Mouse (Mus musculus) forebrain, embryonic 11.5 days (tissue): Measurements from ENCODE around the gene Rpsa. TPM values are rescaled to one million over a fixed set of nuclear protein-coding genes. Genes with fewer than 3 reads are reported as not detected.

Experiments used
- ATAC-seq: fragments of 200-750 bp; cut with Nextera tagmentation; replicated peaks from 2 replicates; pipeline ENCODE4 v1.8.0; 2017; ENCODE audit warnings: moderate TSS enrichment; ENCODE audit not compliant: low FRiP score
- DNase-seq: peaks from one replicate; pipeline ENCODE4 v3.0.0-alpha.2; 2017; ENCODE audit warnings: low spot score
- H3K27ac ChIP-seq: fragments of 300-500 bp; sonication (generic); 2 replicates; pipeline ENCODE4 v1.5.1; 2014; ENCODE audit warnings: low read depth, low read length
- H3K27me3 ChIP-seq: fragments of 300-500 bp; sonication (generic); 2 replicates; pipeline ENCODE4 v1.6.1; 2014; ENCODE audit warnings: mild to moderate bottlenecking, low read length, mixed read lengths; ENCODE audit not compliant: control insufficient read depth, insufficient read depth
- H3K36me3 ChIP-seq: fragments of 300-500 bp; sonication (generic); 2 replicates; pipeline ENCODE4 v1.6.1; 2014; ENCODE audit warnings: mild to moderate bottlenecking, low read length, moderate library complexity, mixed read lengths; ENCODE audit not compliant: control insufficient read depth, insufficient read depth
- H3K4me1 ChIP-seq: fragments of 300-500 bp; sonication (generic); replicated peaks from 2 replicates; pipeline ENCODE4 v1.6.1; 2014; ENCODE audit warnings: low read length, mixed read lengths; ENCODE audit not compliant: control insufficient read depth, insufficient read depth
- H3K4me2 ChIP-seq: fragments of 300-500 bp; sonication (generic); 2 replicates; pipeline ENCODE4 v1.6.1; 2014; ENCODE audit warnings: low read depth, mild to moderate bottlenecking, low read length, moderate library complexity, mixed read lengths; ENCODE audit not compliant: severe bottlenecking
- H3K4me3 ChIP-seq: fragments of 300-500 bp; sonication (generic); 2 replicates; pipeline ENCODE4 v1.5.1; 2014; ENCODE audit warnings: low read depth, low read length
- H3K9ac ChIP-seq: fragments of 300-500 bp; sonication (generic); 2 replicates; pipeline ENCODE4 v1.6.1; 2014; ENCODE audit warnings: low read length
- H3K9me3 ChIP-seq: fragments of 300-500 bp; sonication (generic); 2 replicates; pipeline ENCODE4 v1.6.1; 2016; ENCODE audit warnings: low read length, mixed read lengths; ENCODE audit not compliant: control insufficient read depth
- WGBS: fragments of 180-500 bp; shearing (Covaris S2); extraction: QIAGEN DNeasy Blood & Tissue Kit; methylation state at CpG from one replicate; pipeline ENCODE4 v1.1.7; 2014; 5-methylcytosine and 5-hydroxymethylcytosine counted together
- polyA plus RNA-seq: library from polyadenylated mRNA; unstranded; fragments of >200 nt; fragmentation: Nextera tagmentation; extraction: Ambion mirVana; gene quantifications from 2 replicates; pipeline ENCODE4 v1.2.1, GENCODE M21; 2014

Gene Rpsa
- polyA plus RNA-seq, 1 experiment from 2014 or later = 1,443 TPM

GRCm38 (mm10) chr9:120116184-120116624, 11.3 kb upstream of the Rpsa start:
- H3K27me3 ChIP-seq = no peaks in the 10 kb centered on the region
- H3K4me3 ChIP-seq = no peak overlapping the region
- no peaks in the 10 kb centered on the region for H3K4me1 ChIP-seq
- no peak overlapping the region for H3K4me2 ChIP-seq
- 88% methylated on average over 8 of the region's 8 CpGs for WGBS
- 0 out of 2 replicates have a peak overlapping the region, but pooled peaks have one; percentile 25 for H3K27ac ChIP-seq
- peak; percentile 16 for DNase-seq
- no peak overlapping the region for H3K9ac ChIP-seq
- no peak for ATAC-seq
- no peaks in the 10 kb centered on the region for H3K9me3 ChIP-seq
- no peaks in the 10 kb centered on the region; the same call in 1 of the 2 replicates for H3K36me3 ChIP-seq

GRCm38 (mm10) chr9:120118212-120118611, 9.3 kb upstream of the Rpsa start:
- no peak overlapping the region for H3K9ac ChIP-seq
- no peaks in the 10 kb centered on the region for H3K27me3 ChIP-seq
- ATAC-seq (no peak), DNase-seq (no peak)
- H3K4me3 ChIP-seq = no peak overlapping the region
- H3K4me1 ChIP-seq = no peaks in the 10 kb centered on the region
- H3K4me2 ChIP-seq = no peak overlapping the region
- no peaks in the 10 kb centered on the region for H3K9me3 ChIP-seq
- no peaks in the 10 kb centered on the region; the same call in 1 of the 2 replicates for H3K36me3 ChIP-seq
- H3K27ac ChIP-seq = no peak overlapping the region
- 84% methylated on average over 4 of the region's 4 CpGs for WGBS

GRCm38 (mm10) chr9:120120503-120120902, 7.0 kb upstream of the Rpsa start:
- Histone ChIP-seq H3K4me3 (no peak overlapping the region), H3K36me3 (no peaks in the 10 kb centered on the region; the same call in 1 of the 2 replicates), H3K4me2 (no peak overlapping the region), H3K9ac (no peak overlapping the region), H3K27me3 (no peaks in the 10 kb centered on the region), H3K27ac (no peak overlapping the region), H3K9me3 (no peaks in the 10 kb centered on the region), H3K4me1 (no peaks in the 10 kb centered on the region)
- no peak for DNase-seq
- WGBS = 95% methylated on average over 7 of the region's 7 CpGs
- ATAC-seq = no peak

GRCm38 (mm10) chr9:120126868-120127267, 621 bp upstream of the Rpsa start:
- Histone ChIP-seq H3K4me3 (peak overlapping the region; percentile 100), H3K27me3 (no peaks in the 10 kb centered on the region), H3K9ac (peak overlapping the region; percentile 58; the same call in 1 of the 2 replicates), H3K27ac (peak overlapping the region; percentile 60; the same call in 1 of the 2 replicates), H3K4me1 (peaks cover 12% of the 10 kb centered on the region), H3K9me3 (no peaks in the 10 kb centered on the region), H3K36me3 (peaks cover 11% of the 10 kb centered on the region; the same call in 1 of the 2 replicates), H3K4me2 (peak overlapping the region; percentile 53)
- WGBS = 65% methylated on average over 11 of the region's 11 CpGs
- DNase-seq (peak; percentile 50), ATAC-seq (no peak; the same call in 1 of the 2 replicates)

GRCm38 (mm10) chr9:120129276-120129675, 1.8 kb downstream of the Rpsa start:
- peak overlapping the region; percentile 87 for H3K4me2 ChIP-seq
- peaks cover 18% of the 10 kb centered on the region; the same call in 1 of the 2 replicates for H3K36me3 ChIP-seq
- no peak overlapping the region for H3K27ac ChIP-seq
- WGBS = 74% methylated on average over 10 of the region's 10 CpGs
- H3K9me3 ChIP-seq = no peaks in the 10 kb centered on the region
- H3K4me1 ChIP-seq = peaks cover 12% of the 10 kb centered on the region
- ATAC-seq (no peak), DNase-seq (no peak)
- H3K9ac ChIP-seq = peak overlapping the region; percentile 98
- H3K4me3 ChIP-seq = peak overlapping the region; percentile 100
- H3K27me3 ChIP-seq = no peaks in the 10 kb centered on the region

GRCm38 (mm10) chr9:120131784-120132288, 4.3 kb downstream of the Rpsa start:
- Histone ChIP-seq H3K4me2 (no peak overlapping the region), H3K27me3 (no peaks in the 10 kb centered on the region), H3K36me3 (peaks cover 18% of the 10 kb centered on the region; the same call in 1 of the 2 replicates), H3K9ac (no peak overlapping the region), H3K27ac (no peak overlapping the region), H3K9me3 (no peaks in the 10 kb centered on the region), H3K4me3 (no peak overlapping the region), H3K4me1 (peaks cover 12% of the 10 kb centered on the region)
- DNase-seq = no peak
- 90% methylated on average over 3 of the region's 3 CpGs for WGBS
- ATAC-seq = no peak

GRCm38 (mm10) chr9:120132980-120133754, 5.7 kb downstream of the Rpsa start:
- Histone ChIP-seq H3K27me3 (no peaks in the 10 kb centered on the region), H3K4me2 (no peak overlapping the region), H3K9ac (no peak overlapping the region), H3K4me1 (peaks cover 12% of the 10 kb centered on the region), H3K9me3 (no peaks in the 10 kb centered on the region), H3K36me3 (peaks cover 18% of the 10 kb centered on the region; the same call in 1 of the 2 replicates), H3K27ac (no peak overlapping the region), H3K4me3 (no peak overlapping the region)
- ATAC-seq (0 out of 2 replicates have a peak, but pooled peaks have one; percentile 18), DNase-seq (no peak)
- WGBS = 40% methylated on average over 8 of the region's 8 CpGs

GRCm38 (mm10) chr9:120133755-120134475, 6.4 kb downstream of the Rpsa start:
- no peak overlapping the region for H3K27ac ChIP-seq
- H3K4me1 ChIP-seq = peaks cover 7% of the 10 kb centered on the region
- no peak for ATAC-seq
- no peaks in the 10 kb centered on the region for H3K27me3 ChIP-seq
- H3K36me3 ChIP-seq = peaks cover 18% of the 10 kb centered on the region; the same call in 1 of the 2 replicates
- H3K4me3 ChIP-seq = no peak overlapping the region
- H3K9ac ChIP-seq = no peak overlapping the region
- no peak overlapping the region for H3K4me2 ChIP-seq
- no peak for DNase-seq
- WGBS = 62% methylated on average over 6 of the region's 6 CpGs
- H3K9me3 ChIP-seq = no peaks in the 10 kb centered on the region
